Mouse (Mus musculus) T-helper 2 cell (primary cell): ENCODE data around the gene Zbtb46.

Experiments
- in situ Hi-C: fragments of 300-600 bp; cut with MboI, MseI; formaldehyde crosslinking; loops from one replicate; pipeline ENCODE4 v1.15.1; 2025; ENCODE audit warnings: high pct_unique_total_duplicates

Gene Zbtb46

DNA sequence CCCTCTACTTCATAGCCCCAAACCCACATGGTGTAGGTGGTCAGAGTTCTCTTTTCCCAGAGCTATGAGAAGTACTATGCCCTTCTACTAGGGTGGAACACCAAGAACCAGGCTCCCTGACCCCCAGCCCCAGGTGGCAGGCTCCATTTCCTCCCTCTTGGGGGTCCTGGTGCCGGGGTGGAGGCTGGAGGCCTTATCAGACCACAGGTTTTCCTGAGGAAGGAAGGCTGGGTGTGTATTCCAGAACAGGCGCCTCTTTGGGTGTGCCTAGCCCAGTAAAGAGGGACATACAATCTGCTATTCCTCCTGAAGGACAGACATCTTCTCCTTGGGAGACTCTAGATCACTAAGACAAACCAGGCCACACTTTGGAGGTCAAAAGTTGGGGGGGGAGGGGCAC lies 11.1 kb upstream of the Zbtb46 start:
- in situ Hi-C loops, result no loop called here

DNA sequence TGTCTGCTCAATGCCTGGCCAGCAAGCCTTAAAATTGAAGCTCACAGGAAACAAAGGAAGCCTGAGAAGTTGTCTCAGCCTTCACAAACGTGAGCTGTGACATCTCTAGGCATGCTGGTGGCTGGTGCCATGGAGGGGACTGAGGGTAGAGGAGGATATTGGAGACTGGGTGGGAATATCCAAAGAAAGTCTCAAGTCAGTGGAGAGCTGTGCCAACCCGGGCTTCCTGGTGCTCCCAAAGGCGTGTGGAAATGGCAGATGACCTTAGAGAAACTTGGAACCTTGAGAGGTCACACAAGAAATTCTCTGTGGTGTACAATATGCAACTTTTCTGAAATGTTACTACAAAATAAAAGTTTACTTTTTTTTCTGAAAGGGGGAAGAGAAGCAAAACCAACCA lies 6.2 kb upstream of the Zbtb46 start:
- in situ Hi-C loops, result no loop called here

DNA sequence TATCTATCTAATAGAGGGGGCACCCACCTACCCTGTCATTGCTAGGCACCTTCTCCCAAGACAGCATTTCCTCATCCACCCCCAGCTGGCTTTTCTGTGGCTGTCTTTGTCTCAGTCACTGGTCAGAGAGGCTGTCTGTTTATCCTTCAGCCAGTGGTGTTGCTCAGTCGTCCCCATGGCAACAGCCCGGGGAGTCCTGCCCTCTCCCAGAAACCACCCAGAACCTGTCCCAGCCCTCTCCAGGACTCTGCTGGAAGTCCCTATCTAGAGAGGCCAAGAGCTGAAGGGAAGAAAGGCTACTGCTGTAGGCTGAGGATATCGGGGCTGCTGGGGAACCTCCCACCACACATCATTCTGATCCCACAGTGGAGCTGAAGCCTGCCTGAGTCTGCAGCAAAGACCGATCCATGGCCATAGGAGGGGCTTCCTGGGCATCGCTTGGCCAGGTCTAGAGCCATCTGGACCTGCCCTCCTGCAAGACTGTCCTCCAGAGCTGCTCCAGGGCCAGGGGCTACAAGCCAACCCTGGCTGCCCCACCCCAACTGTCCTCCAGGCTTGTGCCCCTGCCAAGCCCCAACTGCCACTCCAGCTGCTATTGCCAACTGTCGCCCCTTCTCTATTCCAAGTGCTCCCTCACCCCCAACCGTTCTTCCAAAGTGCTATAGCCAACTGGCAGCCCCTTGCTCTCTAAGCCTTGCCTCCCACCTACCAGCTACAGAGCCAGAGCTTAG lies 3.9 kb upstream of the Zbtb46 start:
- in situ Hi-C loops, result no loop called here

DNA sequence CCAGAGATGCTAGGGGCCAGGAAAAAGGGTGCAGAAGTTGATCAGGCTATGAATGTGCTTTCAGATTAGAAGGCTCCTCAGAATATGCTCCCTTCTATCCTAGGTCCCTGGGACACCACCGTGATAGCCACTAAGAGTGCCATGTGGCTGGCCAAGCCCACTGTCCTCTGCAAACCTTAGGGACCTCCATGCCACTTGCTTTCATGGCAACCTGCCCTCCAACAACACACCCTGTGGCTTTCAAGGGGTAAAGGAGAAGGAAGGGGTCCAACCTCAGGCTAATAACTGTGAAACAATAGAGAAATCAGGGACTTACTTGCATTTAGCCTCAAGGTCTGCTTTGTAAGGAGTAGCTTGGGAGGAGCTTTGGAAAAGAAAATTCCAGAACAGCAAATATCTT lies 3.4 kb upstream of the Zbtb46 start:
- in situ Hi-C loops, result no loop called here

DNA sequence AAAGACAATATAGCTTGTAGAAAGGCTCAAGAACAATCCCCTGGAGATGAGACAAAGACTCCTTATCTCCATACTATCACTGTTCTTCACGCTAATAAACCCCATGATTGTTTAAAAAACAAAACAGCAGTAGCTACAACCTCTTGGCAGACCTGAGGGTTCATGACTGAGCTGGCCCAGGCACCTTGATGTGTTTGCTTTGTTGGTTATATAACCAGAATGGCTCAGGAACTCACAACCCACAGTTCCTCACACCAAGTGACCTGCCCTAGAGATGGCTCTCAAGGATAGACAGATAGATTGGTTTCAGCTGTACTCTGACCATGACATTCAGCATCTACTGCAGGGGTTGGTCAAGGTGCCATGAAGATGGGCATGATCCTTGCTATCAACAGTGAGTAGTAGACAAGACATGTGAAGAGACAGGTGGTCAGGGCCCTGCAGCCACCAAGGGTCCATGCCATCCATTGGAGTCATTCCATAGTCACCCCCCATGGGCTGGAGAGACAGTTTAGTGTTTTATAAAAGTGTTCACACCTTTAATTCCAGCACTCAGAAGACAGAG lies 2.4 kb upstream of the Zbtb46 start:
- in situ Hi-C loops, result no loop called here

DNA sequence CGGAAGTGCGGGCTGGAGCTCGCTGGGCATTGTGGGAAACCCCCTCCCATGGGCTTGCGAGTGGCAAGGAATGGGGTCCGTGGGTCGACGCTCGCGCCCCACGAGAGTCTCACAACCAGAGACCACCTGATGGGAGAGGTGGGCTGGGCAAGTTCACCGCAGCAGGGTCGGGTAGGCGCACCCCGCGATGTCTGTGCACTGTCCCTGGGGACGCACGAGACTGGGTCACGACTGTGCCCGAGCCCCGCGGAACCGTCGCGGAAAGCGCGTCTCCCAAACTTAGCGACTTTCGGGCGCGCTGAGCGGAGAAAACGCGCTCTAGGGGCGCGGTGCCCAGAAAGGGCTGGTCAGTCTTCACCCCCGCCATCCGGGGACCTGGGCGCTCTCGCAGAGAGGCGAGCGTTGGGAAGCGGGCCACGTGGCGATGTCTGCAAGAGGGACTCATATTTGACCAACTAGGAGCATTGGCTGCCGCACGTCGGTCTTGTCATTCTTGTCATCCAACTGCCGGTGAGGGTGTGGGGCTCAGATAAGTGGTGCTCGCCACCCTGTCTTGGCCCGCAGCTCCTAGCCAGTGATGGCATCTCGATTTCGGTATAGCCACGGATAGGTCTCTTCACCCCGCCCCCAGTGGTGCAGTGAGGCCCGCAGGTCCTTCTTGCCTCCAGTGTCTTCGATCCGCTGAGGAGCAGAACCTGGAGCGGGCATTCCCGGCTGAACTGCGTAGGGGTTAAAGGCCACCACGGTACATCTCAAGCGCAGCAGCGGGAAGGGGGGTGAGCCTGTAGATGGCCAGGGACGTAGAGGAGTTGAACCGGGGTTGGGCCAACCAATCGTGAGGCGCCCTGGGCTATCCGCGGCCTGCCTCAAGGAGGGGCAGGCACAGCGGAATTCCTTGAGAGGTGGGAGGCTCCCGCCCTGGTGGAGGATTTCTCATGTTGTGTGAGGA lies 721 bp upstream of the Zbtb46 start:
- in situ Hi-C loops, result loop anchor here (10.0 kb wide), 1 partner anchor 515 kb away; no protein-coding TSS in a partner anchor

DNA sequence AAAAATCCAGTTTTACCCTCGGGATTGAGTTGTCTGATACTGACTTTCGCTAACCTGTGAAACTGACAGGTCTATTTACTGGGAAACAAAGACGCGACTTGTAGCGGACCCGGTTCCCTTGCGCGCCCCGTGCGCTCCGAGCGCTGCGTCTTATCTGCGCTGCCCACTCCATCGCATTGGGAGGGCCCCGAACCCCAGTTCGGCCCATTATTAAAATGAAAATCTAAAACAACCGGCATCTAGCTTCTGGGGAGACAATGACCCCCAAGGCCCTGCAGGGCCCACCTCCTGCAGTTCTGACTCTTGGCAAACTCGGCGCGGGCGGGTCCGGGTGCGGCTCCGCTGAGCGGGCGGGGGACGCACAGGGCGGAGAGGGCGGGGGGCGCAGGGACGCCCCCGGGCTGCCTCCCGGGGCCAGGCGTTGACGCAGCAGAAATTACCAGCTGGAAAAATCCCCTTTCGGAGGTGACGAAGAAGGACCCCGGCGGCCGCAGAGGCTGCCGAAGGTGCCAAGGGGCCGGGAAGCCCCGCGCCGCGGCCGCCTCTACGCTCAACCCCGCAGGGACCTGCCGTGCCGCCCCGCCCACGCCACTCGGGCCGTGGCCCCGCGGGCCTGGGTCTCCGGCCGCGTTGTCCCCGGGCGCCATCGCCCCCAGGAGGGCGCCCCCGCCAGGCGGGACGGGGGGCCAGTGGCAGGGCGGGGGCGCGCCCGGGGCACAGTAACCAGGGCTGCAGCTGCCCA lies 644 bp downstream of the Zbtb46 start:
- in situ Hi-C loops, result loop anchor here (10.0 kb wide), 1 partner anchor 514 kb away; no protein-coding TSS in a partner anchor

DNA sequence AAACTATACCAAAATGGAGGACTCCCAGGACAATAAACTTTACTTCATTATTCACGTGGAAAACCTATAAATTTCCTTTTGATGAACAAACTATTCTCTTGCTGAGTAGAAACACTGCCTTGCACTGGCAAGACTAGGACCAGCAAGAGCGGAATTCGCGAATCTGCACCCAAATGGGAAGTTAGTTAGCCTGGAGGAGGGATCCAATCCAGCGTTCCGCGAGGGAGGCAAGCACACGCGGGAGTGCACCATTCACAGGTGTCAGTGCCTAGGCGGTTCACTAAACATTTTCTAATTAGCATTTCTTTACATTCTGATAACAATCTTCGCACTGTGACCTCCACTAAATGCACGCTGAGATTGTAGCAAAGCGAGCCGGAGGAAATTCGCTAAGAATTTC lies 1.4 kb downstream of the Zbtb46 start:
- in situ Hi-C loops, result loop anchor here (10.0 kb wide), 1 partner anchor 513 kb away; no protein-coding TSS in a partner anchor

DNA sequence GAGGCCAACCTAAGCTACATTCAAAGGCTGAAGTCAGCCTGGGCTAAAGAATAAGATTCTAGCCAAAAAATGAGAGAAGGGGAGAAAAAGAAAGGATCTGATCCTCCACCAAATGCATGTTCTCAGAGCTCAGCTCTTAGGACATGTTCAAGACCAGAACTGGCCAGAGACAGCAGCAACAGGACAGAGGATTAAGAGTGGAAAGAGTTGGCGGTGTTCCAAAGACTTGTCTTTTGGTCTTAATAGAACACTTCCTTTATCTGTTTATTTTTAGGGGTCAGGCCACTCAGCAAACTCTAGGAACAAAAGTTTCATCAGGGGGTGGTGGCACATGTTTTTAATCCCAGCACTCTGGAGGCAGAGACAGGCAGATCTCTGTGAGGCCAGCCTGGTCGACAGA lies 3.3 kb downstream of the Zbtb46 start:
- in situ Hi-C loops, result loop anchor here (10.0 kb wide), 1 partner anchor 511 kb away; no protein-coding TSS in a partner anchor

DNA sequence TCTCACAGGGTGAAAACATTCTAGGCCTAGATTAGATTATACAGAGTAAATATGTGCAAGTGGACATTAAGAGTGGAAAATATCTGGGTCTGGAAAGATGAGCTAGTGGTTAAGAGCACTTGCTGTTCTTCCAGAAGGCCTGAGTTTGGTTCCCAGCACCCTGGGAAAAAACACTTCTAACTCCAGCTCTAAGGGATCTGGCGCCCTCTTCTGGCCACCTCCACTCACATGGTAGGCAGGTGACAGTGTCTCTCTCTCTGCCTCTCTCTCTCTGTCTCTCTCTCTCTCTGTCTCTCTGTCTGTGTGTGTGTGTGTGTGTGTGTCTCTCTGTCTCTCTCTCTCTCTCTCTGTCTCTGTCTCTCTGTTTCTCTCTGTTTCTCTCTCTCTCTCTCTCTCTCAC lies 6.0 kb downstream of the Zbtb46 start:
- in situ Hi-C loops, result loop anchor here (10.0 kb wide), 1 partner anchor 508 kb away; no protein-coding TSS in a partner anchor

DNA sequence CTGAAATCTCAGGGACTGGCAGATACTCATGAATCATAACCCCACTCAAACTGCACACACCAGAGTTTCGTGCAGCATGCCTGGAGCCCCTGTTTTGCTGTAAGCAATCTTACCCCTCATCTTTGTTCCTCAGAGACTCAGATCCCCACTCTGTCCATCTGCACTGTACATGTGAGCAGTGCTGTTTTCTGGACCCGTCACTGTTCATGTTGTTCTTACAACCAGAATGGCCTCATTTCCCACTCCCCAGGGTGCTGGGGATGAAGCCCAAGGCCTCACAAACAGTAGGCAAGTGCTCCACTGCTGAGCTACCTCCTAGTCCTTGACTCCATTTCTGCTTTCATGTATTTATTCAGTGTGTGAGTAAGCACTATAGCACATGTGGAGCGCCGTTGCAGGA lies 7.0 kb downstream of the Zbtb46 start:
- in situ Hi-C loops, result loop anchor here (10.0 kb wide), 1 partner anchor 507 kb away; no protein-coding TSS in a partner anchor

DNA sequence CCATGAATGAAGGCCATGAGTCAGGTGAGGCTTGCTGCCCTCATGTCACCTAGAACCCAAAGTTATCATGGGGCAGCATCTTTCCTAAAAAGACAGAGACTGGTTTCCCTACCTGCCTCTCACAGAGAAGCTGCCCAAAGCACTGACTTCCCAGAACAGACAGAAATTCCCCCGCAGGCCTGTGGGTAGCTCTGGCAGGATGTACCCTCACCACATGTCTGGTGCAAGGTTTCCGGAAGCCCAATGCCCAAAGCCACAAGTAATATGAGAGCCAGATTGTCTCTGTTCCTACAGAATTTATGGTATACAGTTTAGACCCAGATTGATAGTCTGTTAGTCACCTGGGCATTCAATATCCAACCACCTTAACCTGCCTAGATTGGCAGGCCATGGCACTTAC lies 16.2 kb downstream of the Zbtb46 start:
- in situ Hi-C loops, result no loop called here

DNA sequence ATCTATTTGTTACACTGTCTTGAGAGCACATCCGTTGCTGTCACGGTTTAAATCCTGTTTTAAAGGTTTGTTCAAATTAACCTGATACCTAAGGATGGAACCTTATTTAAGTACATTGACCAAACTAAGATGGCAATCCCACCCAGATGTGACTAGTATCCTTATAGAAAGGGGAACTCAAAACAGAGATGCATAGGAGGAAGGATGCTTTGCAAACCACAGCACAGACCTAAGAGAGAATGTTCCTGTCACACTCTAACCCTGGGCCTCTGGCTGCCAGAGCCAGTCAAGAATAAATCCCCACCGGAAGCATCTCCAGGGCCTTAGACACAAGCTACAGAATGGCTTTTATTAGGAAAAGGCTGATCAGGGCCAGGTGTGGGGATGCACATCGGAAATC lies 21.1 kb downstream of the Zbtb46 start:
- in situ Hi-C loops, result no loop called here

DNA sequence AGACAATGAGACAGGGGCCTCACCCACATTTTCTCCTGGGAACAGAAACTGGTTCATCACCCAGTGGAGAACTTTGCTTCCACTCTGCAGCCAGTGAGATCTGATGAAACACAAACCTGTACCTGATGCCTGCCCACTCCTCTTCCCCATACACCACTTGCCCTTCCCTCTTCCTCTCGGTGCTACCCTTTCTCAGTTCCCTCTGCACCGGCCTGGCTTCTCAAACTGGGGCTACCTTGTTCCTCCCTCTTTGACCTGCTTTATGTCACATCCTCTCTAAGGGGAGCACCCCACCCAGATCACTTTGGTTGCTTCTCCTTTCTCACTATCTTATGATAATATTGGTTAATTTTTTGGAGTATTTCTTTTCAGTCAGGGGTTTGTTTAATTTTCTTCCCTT lies 23.0 kb downstream of the Zbtb46 start:
- in situ Hi-C loops, result no loop called here

DNA sequence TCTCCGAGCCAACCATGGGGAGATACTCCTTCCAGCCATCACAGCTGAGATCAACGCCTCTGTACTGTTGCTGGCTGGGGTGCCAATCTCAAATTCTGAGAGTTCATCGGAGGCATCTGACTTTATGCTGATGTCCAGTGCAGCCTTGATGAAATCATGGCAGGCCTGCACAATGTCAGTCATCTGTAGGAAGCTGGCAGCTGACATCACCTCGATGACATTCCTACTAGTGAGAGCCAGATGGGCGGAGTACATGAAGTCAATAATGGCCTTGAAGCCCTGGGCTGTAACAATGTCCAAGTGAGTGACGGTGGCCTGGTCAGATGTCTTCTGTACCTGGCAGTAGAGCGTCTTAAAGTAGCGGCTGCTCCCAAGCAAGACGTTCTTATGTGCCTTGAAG lies 35.4 kb downstream of the Zbtb46 start:
- in situ Hi-C loops, result no loop called here

DNA sequence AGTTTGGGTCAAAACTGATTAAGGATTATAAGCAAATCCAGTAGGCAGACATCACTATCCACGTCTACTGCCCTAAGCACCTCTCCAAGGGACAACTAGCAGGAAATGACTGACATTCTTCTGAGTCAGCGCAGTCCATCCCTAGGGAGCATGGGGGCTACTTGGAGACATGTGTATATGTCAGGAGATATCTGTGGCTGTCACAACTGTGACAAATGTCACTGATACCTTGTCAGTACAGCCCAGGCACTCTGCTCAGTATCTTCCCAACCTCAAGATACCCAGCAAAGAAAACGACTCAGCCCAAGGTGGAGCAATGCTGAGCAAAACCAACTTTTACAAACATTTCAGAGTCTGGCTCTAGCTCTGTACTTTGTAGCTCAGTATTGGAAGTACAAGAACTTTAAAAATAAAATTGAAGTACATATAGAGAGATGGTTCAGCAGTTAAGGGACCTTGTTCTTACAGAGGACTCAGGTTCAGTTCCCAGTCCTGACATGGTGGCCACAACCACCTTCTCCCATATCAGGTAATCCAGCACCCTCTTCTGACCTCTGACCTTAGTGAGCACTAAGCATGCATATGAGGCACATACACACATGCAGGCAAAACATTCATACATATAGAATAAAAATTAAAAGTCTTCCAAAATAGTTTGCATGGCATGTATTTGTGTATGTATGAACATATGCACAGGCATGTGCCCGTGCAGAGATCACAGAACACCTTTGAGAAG lies 38.2 kb downstream of the Zbtb46 start:
- in situ Hi-C loops, result no loop called here

DNA sequence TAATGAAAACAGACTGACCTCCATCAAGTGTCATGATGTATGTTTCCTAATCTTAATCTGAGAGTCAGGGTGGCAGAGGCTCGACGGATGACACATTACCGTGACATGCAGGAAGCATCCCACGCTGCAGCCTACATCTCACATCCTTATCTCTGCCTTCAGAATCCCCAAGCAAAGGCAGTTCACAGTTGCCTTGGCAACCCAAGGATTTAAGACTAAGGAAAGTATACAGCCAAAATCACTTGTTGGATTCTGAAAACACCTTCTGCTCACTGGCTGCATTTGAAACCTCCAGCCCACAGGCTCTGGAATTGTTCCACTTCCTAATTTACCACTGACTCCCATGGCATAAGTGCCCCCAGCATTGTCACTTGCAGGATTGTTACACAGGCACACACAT lies 38.8 kb downstream of the Zbtb46 start:
- in situ Hi-C loops, result no loop called here

DNA sequence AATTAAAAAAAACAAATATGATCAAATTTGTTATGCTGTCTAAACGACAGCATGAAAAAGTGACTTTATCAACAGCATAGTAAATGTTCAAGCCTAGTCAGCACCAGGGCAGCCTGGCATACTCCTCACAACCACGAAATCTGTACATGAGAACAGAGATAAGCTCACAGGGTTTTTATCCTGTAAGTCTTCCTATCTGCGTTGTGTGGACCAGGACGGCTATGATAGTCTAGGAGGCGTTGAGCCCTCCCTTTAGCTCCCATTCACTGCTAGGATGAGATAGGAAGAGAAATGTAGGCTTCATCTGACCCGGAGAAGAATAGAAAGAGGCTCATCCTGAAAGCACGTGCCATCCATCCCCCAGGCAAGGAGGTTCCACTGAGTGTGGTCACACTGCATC lies 39.9 kb downstream of the Zbtb46 start:
- in situ Hi-C loops, result loop anchor here (10.0 kb wide), 1 partner anchor 155 kb away; no protein-coding TSS in a partner anchor

DNA sequence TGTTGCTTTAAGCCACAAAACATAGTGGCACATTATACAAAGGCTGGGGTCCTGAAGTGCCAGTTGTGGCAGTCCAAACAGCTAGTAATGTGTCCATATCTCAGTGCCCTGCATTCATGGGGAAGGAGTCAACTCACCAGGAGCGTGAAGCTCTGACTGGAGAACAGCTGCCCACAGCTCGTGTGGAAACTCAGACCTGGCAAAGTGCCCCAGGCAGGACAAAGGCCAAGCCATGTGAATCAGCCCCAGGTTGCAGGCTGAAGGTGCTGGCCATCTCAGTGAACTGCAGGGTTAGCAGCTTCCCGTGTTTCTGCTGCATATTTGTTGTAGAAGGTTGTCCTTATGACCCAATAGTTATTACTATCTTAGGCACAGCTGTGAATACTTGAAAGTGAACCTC lies 43.3 kb downstream of the Zbtb46 start:
- in situ Hi-C loops, result loop anchor here (10.0 kb wide), 1 partner anchor 159 kb away; no protein-coding TSS in a partner anchor

DNA sequence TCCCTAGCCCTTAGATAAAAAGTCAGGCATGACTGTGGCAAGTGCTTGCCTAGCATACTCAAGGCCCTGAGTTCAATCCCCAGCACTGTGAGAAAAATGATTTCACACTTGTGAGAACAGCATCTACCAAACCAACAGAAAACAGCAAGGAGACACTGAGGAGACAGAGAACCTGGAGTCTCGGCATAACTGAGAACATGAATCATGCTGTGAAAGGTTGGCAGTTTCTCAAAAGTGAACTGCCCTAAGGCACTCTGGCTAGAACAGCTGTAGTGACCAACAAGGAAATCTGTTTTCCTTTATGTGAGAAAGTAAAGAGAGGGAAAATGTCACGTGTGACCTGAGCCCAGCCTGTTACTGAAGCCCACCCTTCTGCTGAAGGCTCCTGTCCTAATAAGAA lies 46.1 kb downstream of the Zbtb46 start:
- in situ Hi-C loops, result loop anchor here (10.0 kb wide), 1 partner anchor 162 kb away; no protein-coding TSS in a partner anchor
